Mouse (Mus musculus): ENCODE results near the gene Tyrp1.

Tyrp1 gene

GRCm38 (mm10) chr4:80895278-80895894, 61.5 kb downstream of the Tyrp1 start:
- no peak for DNase-seq (ENCODE audit: low spot score in 2 of 2)
